Mouse (Mus musculus) heart, adult 2 months (tissue): ENCODE measurements around the gene Rsbn1l. TPM values are rescaled to one million over a fixed set of nuclear protein-coding genes. Genes with fewer than 3 reads are reported as not detected.
A peak's percentile ranks its signal among the peaks of the same experiment; 100 is the strongest.

Source experiments
- DNase-seq, 2 experiments: peaks; one replicate each; pipeline ENCODE4 v3.0.0; 2021
- H3K27ac ChIP-seq: fragments of 200-600 bp; 2 replicates; pipeline ENCODE4 v1.8.1; 2022
- H3K27me3 ChIP-seq: fragments of 200-500 bp; 2 replicates; pipeline ENCODE4 v1.6.1; 2012; ENCODE audit warnings: mild to moderate bottlenecking, low read length, inconsistent platforms, mixed read lengths; ENCODE audit not compliant: control insufficient read depth, insufficient read depth
- H3K36me3 ChIP-seq: fragments of 200-500 bp; 2 replicates; pipeline ENCODE4 v1.6.1; 2012; ENCODE audit warnings: low read length, inconsistent platforms; ENCODE audit not compliant: control insufficient read depth, insufficient read depth
- H3K4me1 ChIP-seq: fragments of 200-500 bp; 2 replicates; pipeline ENCODE4 v1.6.1; 2011; ENCODE audit warnings: low read length; ENCODE audit not compliant: control insufficient read depth, insufficient read depth
- H3K4me3 ChIP-seq: fragments of 200-600 bp; 2 replicates; pipeline ENCODE4 v1.8.1; 2022
- H3K79me2 ChIP-seq: fragments of 200-500 bp; replicated peaks from 2 replicates; pipeline ENCODE4 v1.6.1; 2012; ENCODE audit warnings: mild to moderate bottlenecking, inconsistent platforms, low read length, moderate library complexity, mixed read lengths; ENCODE audit not compliant: control insufficient read depth, insufficient read depth
- H3K9ac ChIP-seq: fragments of 200-500 bp; 2 replicates; pipeline ENCODE4 v1.6.1; 2012; ENCODE audit warnings: low read depth, mild to moderate bottlenecking, control low read depth, inconsistent platforms, low read length, mixed read lengths
- CTCF ChIP-seq: fragments of 200-600 bp; IDR thresholded peaks from 2 replicates; pipeline ENCODE4 v1.8.1; 2022; ENCODE audit warnings: antibody characterized with exemption, mild to moderate bottlenecking, moderate library complexity
- EP300 ChIP-seq: fragments of 200-500 bp; IDR thresholded peaks from 2 replicates; pipeline ENCODE4 v1.6.1; 2011; ENCODE audit warnings: low read depth, low read length, control low read depth; ENCODE audit not compliant: insufficient read depth
- POLR2A ChIP-seq: fragments of 200-500 bp; IDR thresholded peaks from 2 replicates; pipeline ENCODE4 v1.6.1; 2011; ENCODE audit warnings: mild to moderate bottlenecking, low read depth, low read length, control low read depth; ENCODE audit not compliant: insufficient read depth
- WGBS: fragments of 180-500 bp; shearing (Covaris S2); methylation state at CpG from one replicate; pipeline ENCODE4 v1.1.7; 2018; 5-methylcytosine and 5-hydroxymethylcytosine counted together
- intact Hi-C: fragments of 180-260 bp; cut with DNase I; formaldehyde crosslinking; loops from one replicate; pipeline ENCODE4 v1.15.1; 2025
- polyA plus RNA-seq: library from polyadenylated mRNA; depleted of rRNA; stranded (reverse); fragments of >200 nt; gene quantifications from 2 replicates; pipeline ENCODE4 v1.2.3, GENCODE M21; 2012
- total RNA-seq, 2 experiments: library from RNA; stranded (reverse); gene quantifications; 2 replicates each; pipeline ENCODE4 v1.2.3; 2021

The Rsbn1l gene
- total and polyA plus RNA-seq, 3 experiments = 3.7 to 15.1 (median 11.5) TPM

- H3K79me2 ChIP-seq = peaks cover 13% of the 10 kb centered on the region
- 31% methylated on average over 6 of the region's 6 CpGs for WGBS
- no peak overlapping the region for H3K9ac ChIP-seq
- peaks cover 26% of the 10 kb centered on the region for H3K36me3 ChIP-seq
- H3K4me1 ChIP-seq = peaks cover 16% of the 10 kb centered on the region
- TF ChIP-seq CTCF (no peak), EP300 (no peak)
- peak overlapping the region; percentile 75 for H3K27ac ChIP-seq
- H3K4me3 ChIP-seq = no peak overlapping the region
- no peaks in the 10 kb centered on the region for H3K27me3 ChIP-seq
- DNase-seq = no peak
- intact Hi-C loops = no loop called here
These were observed 26.5 kb downstream of the Rsbn1l start for GRCm38 (mm10) chr5:20929669-20930151.

DNA sequence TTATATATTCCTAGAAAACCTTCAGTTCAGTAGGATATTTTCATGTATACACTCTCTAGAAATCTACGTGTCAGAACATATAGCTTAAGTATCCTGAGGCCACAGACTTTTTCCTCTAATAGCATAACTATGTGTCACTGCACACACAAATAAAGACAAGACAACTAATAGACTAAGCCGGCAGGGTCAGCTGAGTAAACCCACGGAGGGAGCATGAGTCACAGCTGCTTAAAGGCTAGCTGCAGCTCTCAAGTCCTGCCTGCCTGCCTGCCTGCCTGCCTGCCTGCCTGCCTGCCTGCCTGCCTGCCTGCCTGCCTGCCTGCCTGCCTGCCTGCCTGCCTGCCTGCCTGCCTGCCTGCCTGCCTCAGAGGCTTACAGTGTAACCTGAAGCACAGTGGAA lies 30.7 kb downstream of the Rsbn1l start:
- H3K4me1 ChIP-seq = peaks cover 6% of the 10 kb centered on the region
- H3K79me2 ChIP-seq = peaks cover 8% of the 10 kb centered on the region
- 66% methylated on average over 3 of the region's 3 CpGs for WGBS
- no peak overlapping the region for H3K27ac ChIP-seq
- H3K27me3 ChIP-seq = no peaks in the 10 kb centered on the region
- H3K36me3 ChIP-seq = peaks cover 11% of the 10 kb centered on the region
- no peak overlapping the region for H3K9ac ChIP-seq
- intact Hi-C loops = no loop called here
- no peak overlapping the region for H3K4me3 ChIP-seq
- no peak for TF ChIP-seq CTCF
- TF ChIP-seq POLR2A = no peak
- TF ChIP-seq EP300 = no peak
- no peak for DNase-seq

DNA sequence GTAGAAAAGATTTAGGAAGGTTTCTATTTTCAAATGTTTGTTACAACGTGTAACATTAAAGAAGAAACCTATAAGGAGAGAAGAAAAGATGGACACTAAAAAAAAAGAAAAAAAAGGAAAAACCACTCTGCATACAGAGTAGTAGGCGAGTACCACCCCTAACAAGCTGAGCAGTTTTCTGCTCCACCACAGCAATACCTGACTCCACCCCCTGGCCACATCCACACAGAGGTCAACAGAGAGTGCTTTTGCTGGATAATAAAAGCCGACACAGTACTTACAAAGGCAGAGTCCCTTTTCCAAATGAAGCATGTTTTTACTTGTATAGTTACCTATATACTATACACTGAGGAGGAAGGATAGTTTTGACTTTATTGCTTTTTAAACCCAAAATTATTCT lies 31.6 kb downstream of the Rsbn1l start:
- peaks cover 3% of the 10 kb centered on the region for H3K36me3 ChIP-seq
- peaks cover 6% of the 10 kb centered on the region for H3K79me2 ChIP-seq
- WGBS = 53% methylated on average over 3 of the region's 3 CpGs
- H3K27ac ChIP-seq = no peak overlapping the region
- no peaks in the 10 kb centered on the region for H3K27me3 ChIP-seq
- TF ChIP-seq POLR2A = no peak
- no peak overlapping the region for H3K9ac ChIP-seq
- no peak for DNase-seq
- intact Hi-C loops = no loop called here
- no peak overlapping the region for H3K4me3 ChIP-seq
- peaks cover 4% of the 10 kb centered on the region for H3K4me1 ChIP-seq

DNA sequence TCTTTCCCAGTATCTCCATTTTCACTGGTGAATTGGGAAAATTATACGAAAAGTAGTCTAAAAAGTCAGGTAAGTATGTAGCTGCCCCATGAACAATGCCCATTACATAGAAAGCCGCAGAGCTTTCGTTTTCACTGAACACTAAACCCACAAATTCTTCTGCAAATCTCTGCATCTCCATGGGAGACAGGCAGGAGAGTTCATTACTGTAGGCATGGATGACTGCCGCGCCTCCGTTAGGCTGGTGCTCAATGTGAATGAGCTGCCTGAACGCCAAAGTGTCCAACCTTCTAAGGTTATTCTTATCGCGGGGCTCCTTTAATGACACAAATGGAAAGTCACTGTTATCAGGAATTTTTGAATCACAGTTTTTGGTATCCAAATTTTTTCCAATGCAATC lies 36.6 kb downstream of the Rsbn1l start:
- Histone ChIP-seq H3K79me2 (no peaks in the 10 kb centered on the region; the same call in 1 of the 2 replicates), H3K27ac (no peak overlapping the region), H3K4me1 (no peaks in the 10 kb centered on the region; the same call in 1 of the 2 replicates), H3K9ac (no peak overlapping the region), H3K27me3 (no peaks in the 10 kb centered on the region), H3K4me3 (no peak overlapping the region), H3K36me3 (no peaks in the 10 kb centered on the region; the same call in none of the 2 replicates)
- TF ChIP-seq CTCF (no peak), EP300 (no peak), POLR2A (no peak)
- DNase-seq = no peak
- 82% methylated on average over 9 of the region's 9 CpGs for WGBS
- intact Hi-C loops = loop anchor here (10.0 kb wide), 3 partner anchors 135 to 335 kb away; partner anchors contain the start of gene Ptpn12

GRCm38 (mm10) chr5:20918967-20919366 lies 37.2 kb downstream of the Rsbn1l start:
- H3K4me1 ChIP-seq = no peaks in the 10 kb centered on the region; the same call in 1 of the 2 replicates
- WGBS = 95% methylated on average over 4 of the region's 4 CpGs
- intact Hi-C loops = loop anchor here (10.0 kb wide), 3 partner anchors 136 to 336 kb away; partner anchors contain the start of gene Ptpn12
- H3K36me3 ChIP-seq = no peaks in the 10 kb centered on the region; the same call in none of the 2 replicates
- H3K27me3 ChIP-seq = no peaks in the 10 kb centered on the region
- no peak overlapping the region for H3K4me3 ChIP-seq
- H3K9ac ChIP-seq = no peak overlapping the region
- no peak overlapping the region for H3K27ac ChIP-seq
- DNase-seq = no peak
- H3K79me2 ChIP-seq = no peaks in the 10 kb centered on the region; the same call in 1 of the 2 replicates
- TF ChIP-seq CTCF (no peak), POLR2A (no peak), EP300 (no peak)

DNA sequence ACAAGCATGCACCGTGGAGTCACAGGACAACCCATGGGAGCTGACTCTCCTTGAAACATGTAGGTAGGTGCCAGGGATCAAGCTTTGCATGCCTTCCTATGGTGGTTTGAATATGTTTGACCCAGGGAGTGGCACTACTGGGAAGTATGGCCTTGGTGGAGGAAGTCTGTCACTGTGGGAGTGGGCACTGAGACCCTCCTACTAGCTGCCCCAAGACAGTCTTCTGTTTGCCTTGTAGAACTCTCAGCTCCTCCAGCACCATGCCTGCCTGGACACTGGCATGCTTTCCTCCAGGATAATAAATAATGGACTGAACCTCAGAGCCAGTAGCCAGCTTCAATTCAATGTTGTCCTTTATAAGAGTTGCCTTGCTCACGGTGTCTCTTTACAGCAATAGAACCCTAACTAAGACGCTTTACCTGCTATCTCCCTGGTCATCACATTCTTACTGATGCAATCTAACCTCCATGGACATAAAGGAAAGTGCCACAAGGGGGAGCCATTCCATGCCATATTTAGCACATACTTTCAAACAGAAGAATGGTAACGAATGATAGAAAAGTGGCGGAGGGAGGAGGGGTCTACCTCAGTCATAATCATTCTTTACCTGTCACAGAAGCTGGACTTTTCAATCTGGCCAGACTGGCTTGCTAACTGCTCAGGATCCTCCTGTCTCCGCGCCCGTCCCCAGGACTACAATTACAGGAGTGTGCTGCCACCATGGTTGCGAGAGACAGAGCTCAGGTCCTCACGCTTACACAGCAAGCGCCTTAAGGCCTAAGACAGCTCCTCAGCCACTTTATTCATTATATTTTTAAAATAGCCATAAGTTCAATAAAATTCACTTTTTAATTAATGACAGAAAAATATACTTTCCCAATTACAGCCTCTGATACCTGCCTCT lies 42.6 kb downstream of the Rsbn1l start:
- H3K36me3 ChIP-seq = no peaks in the 10 kb centered on the region; the same call in none of the 2 replicates
- intact Hi-C loops = loop anchor here (1.0 to 10.0 kb wide), 5 partner anchors 39 to 341 kb away; partner anchors contain the start of gene Ptpn12
- H3K4me1 ChIP-seq = no peaks in the 10 kb centered on the region
- no peak overlapping the region for H3K4me3 ChIP-seq
- no peaks in the 10 kb centered on the region for H3K27me3 ChIP-seq
- WGBS = 63% methylated on average over 11 of the region's 11 CpGs
- no peak overlapping the region for H3K9ac ChIP-seq
- DNase-seq = peak; percentile 54 to 60
- peaks cover 5% of the 10 kb centered on the region for H3K79me2 ChIP-seq
- no peak overlapping the region for H3K27ac ChIP-seq
- TF ChIP-seq POLR2A (no peak), CTCF (peak; percentile 90)
